Mouse (Mus musculus): ENCODE results near the gene Rnaseh2c. TPM values are rescaled to one million over a fixed set of nuclear protein-coding genes. Genes with fewer than 3 reads are reported as not detected.
A peak's percentile ranks its signal among the peaks of the same experiment; 100 is the strongest.

The Rnaseh2c gene
- 10 to 100 TPM; 42.7 to 53.2 TPM for total RNA-seq (2021)

DNA sequence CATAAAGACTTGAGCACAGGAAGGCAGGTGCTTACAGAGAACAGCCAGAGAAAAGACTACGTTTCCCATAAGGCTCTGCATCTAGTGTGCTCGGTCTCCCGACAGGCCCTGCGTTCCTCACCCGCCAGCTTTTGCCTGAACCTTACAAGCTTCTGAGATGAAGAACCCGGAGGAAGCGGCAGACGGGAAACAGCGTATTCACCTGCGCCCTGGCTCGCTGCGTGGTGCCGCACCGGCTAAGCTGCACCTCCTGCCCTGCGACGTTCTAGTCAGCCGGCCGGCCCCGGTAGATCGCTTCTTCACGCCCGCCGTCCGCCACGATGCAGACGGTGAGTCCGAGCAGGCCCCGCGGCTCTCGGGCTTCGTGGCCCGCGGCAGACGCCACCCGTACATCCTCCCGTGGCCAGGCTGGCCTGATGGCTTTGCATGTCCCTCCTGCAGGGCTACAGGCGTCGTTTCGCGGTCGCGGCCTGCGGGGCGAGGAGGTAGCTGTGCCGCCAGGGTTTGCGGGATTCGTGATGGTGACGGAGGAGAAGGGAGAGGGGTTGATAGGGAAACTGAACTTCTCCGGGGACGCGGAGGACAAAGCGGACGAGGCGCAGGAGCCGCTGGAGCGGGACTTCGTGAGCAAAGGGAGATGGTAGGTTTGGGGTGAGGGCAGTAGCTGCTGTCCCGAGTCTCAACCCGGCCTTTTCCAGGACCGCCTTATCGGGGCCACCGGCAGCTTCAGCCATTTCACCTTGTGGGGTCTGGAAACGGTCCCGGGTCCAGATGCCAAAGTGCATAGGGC lies at the start of gene Rnaseh2c:
TSS of gene Rnaseh2c (plus strand) at position 122 of the 790 bp plus-strand sequence.
- peak; percentile 65 to 75 for DNase-seq
- intact Hi-C loops (cut with DNase I), result no loop called here

DNA sequence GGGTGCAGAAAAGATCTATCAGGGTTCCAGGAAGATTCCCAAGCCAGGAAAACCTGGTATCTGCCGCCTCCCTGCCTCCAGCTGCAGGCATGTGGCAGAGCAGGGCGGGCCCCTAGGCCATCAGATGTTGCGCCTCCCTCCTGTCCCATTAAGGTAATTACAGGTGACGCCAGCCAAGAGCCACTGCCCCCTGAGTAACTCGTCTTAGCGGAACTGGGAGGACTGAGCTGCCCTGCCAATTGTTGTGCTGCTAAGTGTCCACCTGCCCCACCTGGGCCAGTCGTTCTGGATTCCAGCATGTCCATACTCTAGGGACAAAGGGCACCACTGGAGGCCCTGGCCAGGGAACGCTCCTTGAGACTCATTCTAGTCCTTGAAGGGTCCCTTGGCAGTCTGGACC lies 47.9 kb upstream of the Rnaseh2c start:
- intact Hi-C loops (cut with DNase I), result loop anchor here (10.0 kb wide), 1 partner anchor 441 kb away; no protein-coding TSS in a partner anchor
- no peak for DNase-seq

DNA sequence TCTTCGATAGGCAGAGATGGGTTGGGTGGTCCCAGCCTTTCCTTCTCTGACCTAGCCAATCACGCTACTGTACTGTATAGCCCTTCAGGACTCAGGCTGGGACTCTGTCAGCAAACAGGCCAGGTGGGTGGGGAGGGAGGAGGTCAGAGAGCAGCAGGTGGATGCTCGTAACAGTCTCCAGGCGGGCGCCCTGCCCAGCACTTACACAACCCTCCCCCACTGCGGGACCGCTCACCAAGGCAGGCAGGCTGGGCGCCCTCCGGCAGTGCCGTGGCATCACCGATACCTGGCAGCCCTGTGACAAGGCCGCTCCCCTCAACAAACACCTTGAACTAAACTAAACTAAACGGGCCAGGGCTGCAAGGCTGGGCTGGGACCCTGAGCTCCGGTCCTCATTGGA lies 47.5 kb upstream of the Rnaseh2c start:
- intact Hi-C loops (cut with DNase I), result loop anchor here (10.0 kb wide), 1 partner anchor 441 kb away; no protein-coding TSS in a partner anchor
- no peak for DNase-seq

DNA sequence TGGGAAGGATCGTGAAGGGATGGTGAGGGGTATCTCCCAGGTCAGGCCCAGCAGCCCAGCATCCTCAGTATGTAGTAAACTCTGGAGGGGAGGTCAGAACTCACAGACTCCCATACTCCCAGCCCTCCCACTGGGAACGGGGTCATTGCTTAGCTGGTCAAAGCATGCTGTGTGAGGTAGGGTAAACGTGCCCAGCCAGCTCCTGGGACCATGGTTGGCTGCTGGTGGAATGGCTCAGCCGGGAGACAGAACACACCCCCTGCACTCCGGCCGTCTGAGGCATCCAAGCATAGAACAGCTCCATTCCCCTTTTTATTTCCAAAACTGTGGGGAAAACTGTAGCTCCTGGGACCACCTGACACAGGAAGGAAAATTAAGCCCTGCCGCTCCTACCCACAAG lies 43.5 kb upstream of the Rnaseh2c start:
- no peak for DNase-seq

DNA sequence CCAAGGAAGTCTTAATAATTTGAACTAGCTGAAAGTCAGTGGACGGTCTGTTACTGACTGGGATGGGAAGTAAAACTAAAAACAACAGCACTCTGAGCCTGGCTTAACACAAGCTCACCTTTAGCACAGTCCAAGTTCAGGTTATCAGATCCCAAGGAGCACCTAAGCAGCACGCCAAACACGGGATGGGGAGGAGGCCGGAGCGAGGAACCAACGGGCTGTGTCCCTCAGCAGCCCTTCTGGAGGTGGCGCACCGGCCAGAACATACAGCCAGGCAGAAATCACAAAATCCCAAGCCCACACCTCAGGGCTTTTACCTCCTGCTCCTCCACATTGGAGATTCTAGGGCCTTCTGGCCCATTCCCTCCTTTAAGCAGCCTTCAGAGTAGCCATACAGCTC lies 42.9 kb upstream of the Rnaseh2c start:
- intact Hi-C loops (cut with DNase I), result loop anchor here (10.0 kb wide), 1 partner anchor 436 kb away; no protein-coding TSS in a partner anchor
- DNase-seq, result no peak

More for the DNA sequence above, 43.5 kb upstream of the Rnaseh2c start:
- intact Hi-C loops (cut with DNase I), result loop anchor here (10.0 kb wide), 1 partner anchor 437 kb away; no protein-coding TSS in a partner anchor

DNA sequence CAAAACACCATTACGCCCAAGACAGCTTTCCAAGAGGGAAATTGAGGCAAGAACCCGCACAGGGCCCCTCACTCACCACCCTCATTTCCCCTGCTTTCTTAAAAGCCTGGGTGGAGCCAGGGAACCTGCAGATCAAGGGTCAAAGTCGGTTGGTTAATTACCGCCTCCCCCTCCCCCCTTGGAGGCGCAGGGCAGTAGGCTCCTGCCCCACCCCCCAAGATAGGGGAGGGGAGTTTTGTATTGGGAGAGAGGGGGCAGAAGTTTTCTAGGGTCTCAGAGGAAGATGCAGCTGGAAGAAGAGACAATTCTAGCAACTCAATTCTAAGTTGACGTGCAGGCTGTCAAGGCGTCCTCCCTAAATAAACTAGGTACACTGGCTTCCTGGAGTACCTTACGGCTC lies 42.4 kb upstream of the Rnaseh2c start:
- no peak for DNase-seq
- intact Hi-C loops (cut with DNase I), result loop anchor here (10.0 kb wide), 1 partner anchor 436 kb away; no protein-coding TSS in a partner anchor

DNA sequence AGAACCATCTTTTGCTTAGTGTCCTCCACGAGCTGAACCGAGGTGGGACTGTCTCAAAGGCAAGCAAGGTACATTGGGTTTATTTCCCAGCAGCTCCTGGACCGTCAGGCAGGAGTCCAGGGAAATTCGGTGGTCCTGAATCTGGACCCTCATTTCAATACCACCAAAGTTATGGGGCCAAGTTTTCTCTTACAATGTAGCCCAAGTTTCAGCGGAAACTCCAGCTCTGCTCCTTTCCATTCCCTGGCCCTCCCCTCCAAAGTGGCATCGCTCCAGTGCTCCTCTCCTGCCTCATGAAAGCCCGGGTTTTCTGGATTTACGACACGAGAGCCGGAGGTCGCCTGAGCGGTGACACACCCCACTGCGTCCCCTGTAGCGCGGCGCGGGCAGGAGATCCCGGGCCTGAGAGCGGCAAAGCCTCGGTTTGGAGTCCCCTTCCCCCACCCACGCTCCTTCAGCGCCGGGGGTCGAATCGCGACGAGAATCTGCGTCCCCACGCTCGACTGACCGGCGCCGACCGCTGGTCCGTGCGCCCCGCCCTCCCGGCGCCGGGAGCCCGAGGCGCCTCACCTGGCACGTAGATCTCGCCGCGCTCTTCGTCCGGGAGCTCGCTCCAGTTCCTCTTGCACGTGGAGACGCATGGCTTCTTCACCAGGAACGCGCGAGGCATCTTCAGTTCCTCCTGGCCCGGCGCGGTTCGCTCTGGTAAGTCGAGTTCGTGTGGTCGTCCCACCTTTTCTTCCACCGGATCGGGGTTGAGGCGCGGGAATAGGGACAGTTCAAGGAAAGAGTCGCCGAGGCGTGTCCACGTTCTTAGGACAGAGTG lies 41.8 kb upstream of the Rnaseh2c start:
- intact Hi-C loops (cut with DNase I), result loop anchor here (10.0 kb wide), 1 partner anchor 435 kb away; no protein-coding TSS in a partner anchor
- no peak for DNase-seq

DNA sequence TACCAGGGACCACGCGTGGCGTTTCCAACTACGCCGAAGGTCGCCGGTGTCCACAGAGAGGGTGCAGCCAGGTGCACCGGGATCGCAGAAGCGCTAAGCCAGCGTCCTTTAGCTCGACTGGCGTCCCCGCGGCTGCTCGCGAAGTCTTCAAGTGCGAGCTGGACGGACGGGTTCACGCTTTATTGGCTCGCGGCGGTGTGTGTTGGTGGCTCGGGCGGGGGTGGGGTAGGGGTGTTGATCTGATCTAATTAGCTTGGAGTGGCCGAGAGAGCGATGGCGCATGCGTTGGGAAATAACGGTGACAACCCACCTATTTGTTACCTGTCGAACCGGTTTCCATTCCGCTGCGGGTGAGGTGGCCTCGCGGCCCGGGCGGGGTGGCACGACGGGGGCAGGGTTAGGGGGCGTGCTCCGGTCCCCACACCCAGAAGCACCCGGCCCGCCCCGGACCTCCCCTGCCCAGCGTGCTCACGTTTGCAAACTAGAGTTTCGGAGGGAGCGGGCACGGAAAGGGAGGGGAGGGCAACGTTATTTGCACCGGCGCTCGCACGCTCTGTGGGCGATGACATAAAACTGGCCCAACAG lies 41.1 kb upstream of the Rnaseh2c start, which contains the start of gene Ovol1:
TSS of gene Ovol1 (minus strand) at position 190 of the 585 bp plus-strand sequence.
- DNase-seq, result peak in 1 of 2 experiments; percentile 10
- intact Hi-C loops (cut with DNase I), result no loop called here

DNA sequence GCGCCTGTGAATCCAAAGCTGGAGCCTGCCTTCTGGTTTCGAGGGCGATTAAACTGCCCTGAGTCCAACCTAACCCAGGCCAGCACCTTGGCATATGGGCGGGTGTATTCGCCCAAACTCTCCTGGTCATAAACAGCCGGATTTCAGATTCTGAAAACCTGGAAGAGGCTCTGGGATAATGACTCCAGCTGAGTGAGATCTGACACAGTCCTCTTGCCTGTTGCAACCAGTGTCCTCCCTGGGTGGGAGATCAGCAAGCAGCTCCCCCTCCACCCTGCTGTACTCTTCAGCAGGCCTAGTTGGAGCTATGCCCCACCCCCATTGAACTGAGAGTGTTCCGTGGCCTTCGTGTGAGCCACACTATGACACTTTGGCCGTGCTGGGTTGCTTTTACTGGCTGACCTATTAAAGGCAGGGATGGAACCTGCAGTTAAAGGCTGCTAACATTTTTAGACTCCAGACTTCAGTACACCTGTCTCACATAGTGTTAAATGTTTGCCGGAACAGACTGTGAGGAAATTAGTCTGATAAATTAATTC lies 40.4 kb upstream of the Rnaseh2c start:
- intact Hi-C loops (cut with DNase I), result no loop called here

DNA sequence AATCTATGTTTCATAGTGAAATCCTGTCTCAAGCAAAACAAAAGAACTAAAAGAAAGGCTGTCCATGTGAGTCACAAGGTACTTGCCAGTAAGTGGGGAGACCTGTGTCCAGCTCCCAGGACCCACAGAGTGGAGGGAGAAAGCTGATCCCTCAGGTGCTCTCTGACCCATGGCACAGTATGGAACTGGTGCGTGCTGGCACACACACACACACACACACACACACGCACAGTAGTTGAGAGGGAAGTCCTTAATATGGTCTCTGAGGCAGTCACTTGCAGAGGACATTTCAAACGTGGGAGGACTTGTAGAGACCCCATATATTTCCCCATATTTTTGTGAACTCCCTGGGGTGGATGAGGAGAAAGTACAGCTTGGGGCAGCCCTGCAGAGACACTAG lies 39.8 kb upstream of the Rnaseh2c start:
- intact Hi-C loops (cut with DNase I), result no loop called here
- no peak for DNase-seq

More for the DNA sequence above, 40.4 kb upstream of the Rnaseh2c start:
- no peak for DNase-seq

DNA sequence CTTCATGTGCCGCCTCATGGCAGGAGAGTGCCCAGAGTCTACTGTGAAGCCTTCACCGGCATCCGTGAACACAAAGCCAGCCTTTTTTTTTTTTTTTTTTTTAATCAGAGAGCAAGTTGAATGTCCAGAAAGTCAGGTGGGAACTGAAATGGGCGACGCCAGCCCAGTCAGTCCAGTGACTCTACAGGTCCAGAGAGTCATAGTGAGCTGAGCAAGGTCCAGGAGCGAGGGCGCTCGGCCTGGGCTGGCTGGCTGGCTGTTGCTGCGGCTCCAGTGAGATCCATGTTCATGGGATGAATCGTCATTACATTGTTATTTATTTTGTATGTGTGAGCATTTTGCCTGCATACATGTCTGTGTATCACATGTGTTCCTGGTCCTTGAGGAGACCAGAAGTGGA lies 38.9 kb upstream of the Rnaseh2c start:
- DNase-seq, result no peak
- intact Hi-C loops (cut with DNase I), result no loop called here

DNA sequence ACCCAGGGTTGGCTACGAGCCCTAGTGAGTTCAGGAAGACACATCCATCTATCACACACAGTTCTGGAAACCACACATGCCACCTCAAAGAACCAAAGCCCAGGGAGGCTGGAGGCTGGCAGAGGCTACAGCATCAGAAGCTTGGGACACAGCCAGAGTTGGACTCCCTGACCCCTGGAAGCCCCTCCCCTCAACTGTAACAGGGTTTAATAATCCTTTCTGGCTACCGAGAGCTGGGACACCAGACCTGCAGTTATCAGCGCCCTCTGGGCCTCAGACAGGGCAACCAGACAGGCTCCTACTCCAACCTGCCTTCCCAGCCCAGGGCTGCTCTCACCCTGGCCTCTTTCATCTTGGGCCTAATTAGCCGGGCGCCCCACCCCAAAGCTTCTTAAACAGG lies 35.4 kb upstream of the Rnaseh2c start:
- no peak for DNase-seq
- intact Hi-C loops (cut with DNase I), result loop anchor here (5.0 kb wide), 1 partner anchor 134 kb away; no protein-coding TSS in a partner anchor

DNA sequence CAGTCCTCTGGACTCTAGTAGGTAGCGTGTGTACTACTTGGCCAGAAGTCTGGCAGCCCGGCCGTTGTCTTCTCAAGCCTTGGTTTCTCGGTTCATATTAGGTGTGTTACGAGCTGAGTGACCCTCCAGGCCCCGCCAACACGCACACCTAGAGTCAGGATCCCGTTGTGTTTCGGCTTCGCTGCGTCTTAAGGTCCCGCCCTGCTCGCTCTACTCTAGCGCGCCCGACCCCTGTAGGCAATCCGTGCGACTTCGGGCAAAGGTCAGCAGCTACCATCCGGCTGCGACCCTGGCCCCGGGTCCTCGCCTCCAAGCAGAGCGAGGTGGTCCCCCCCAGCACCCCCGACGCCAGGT lies 34.5 kb upstream of the Rnaseh2c start:
- no peak for DNase-seq
- intact Hi-C loops (cut with DNase I), result loop anchor here (5.0 kb wide), 1 partner anchor 135 kb away; no protein-coding TSS in a partner anchor

DNA sequence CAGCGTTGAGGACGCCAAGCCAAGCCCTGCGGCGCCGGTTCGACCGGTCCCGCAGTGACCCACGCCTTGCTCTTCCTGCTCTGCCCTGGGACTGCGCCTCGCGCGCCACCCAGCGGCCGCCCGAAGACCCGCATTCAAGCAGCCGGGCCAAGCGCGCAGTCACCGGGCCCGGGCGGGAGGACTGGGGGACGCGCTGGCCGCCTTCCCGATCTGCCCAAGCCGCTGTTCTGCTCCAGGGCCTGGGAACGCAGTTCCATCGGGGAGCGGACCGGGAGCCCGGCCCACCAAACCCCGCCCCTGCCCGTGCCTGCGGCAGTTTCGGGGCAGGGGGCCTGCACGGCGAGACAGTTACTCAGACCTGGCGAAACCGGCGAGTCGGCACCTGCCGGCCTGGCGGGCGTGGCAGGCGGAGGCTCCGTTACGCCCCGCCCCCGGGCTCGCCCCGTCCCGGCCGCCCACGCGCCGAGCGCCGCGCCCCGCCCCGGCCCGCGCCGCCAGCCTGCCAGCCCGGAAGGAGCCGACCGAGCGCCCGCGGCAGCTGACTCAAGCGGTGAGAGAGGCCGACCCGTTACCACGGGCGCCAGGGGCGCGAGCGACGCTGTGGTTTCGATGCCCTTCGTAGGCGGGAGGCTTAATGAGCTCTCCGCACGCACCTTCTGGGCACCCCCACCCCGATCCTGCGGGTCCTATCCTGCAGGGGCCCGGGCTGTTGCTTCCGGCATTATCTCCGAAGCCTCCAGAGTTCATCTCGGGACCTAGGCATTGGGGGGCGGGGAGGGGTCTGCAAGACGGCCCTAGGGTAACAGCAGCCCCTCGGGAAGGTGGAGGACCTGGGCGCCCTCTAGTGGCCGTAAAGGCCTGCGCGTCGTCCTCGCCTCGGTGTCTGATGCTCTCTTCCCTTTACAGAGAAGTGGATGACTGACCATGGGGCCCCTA lies 33.9 kb upstream of the Rnaseh2c start, which contains the start of gene Ap5b1:
TSS of gene Ap5b1 (plus strand) at position 492 of the 936 bp plus-strand sequence.
- DNase-seq, result peak; percentile 90 to 96
- intact Hi-C loops (cut with DNase I), result loop anchor here (1.0 to 5.0 kb wide), 2 partner anchors 39 to 136 kb away; no protein-coding TSS in a partner anchor

DNA sequence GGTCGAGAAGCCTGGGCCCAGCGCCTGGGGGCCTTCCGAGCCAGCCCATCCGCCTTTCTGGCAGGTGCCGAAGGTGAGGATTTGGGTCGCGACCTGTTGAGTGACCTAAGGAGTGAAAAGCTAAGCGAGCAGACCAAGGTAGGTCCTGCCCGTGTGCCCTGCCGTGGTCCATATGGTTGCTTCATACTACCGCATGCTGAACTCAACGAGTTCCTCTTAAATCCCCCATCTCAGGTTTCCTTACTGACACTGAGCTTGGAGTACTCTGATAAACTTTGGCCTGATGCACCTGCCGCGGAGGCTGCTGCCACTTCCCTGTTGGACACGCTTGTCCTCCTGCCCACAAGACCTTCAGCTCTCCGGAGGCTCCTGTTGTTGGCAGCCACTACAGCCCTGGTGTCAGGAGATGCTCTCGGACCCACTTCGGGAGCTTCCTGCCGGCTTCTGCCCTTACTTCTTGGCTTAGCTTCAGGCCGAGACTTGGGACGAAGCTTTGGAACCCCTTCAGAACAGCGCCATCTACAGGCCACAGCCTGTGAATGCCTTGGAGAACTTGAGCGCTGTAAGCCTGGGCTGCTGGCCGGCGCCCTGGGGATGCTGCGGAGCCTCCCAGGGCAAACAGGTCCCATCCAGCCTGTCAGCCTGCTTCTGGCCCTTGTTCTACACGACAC lies 33.1 kb upstream of the Rnaseh2c start:
- intact Hi-C loops (cut with DNase I), result loop anchor here (1.0 to 5.0 kb wide), 2 partner anchors 39 to 136 kb away; no protein-coding TSS in a partner anchor
- peak; percentile 85 to 87 for DNase-seq

DNA sequence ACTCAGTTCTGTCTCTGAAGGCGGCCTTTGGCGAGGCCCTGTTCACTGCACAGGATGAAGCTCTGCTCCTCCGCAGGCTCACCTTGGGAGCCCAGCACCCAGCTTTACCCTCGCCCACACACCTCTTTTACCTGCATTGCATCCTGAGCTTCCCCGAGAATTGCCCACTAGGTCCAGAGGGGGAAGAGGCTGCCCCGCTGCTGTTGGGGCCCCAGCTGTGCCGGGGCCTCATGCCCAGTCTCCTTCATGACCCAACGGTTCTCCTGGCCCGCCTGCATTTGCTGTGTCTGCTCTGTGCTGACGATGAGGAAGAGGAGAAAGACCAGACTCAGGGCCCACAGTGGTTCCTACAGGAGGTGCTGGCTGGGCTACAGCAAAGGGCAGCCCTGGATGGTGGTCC lies 32.2 kb upstream of the Rnaseh2c start:
- intact Hi-C loops (cut with DNase I), result loop anchor here (5.0 kb wide), 1 partner anchor 137 kb away; no protein-coding TSS in a partner anchor
- no peak for DNase-seq

DNA sequence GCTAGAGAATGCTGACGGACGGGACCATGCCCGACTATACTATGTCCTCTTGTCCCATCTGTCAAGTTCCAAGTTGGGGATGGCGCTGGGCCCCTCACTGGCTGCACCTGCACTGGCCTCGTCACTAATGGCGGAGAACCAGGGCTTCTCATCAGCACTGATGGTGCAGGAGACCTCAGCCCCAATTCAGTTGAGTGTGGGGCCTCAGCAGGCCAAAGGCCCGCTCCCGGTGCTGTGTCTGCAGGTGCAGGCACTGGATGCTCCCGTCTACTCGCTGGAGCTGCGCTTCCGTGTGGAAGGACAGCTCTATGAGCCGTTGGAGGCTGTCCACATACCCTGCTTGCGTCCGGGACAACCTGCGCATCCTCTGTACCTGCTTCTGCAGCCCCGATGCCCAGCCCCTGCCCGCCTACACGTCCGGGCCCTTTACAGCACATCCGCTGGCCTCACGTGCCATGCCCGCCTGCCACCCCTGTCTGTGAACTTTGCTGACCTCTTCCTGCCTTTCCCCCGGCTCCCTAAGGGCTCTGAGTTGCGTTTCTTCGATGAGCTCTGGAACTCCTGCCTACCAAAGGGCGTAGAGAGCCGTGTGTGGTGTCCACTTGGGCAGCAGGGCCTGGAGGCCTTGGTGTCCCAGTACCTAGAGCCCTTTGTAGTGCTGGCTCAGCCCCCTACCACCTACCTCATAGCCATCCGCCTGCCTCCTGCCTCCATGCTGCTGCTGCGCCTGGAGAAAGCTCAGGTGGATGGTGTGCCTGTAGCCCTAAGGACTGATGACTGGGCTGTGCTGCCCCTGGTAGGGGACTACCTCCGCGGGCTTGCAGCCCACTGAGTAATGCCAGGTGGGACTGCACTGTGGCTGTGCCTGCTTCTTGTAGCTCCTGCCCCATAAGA lies 31.1 kb upstream of the Rnaseh2c start:
- no peak for DNase-seq
- intact Hi-C loops (cut with DNase I), result no loop called here

All from heart, postnatal 36 days (tissue).